Mouse (Mus musculus): ENCODE results near the gene Supt6. TPM values are rescaled to one million over a fixed set of nuclear protein-coding genes. Genes with fewer than 3 reads are reported as not detected.
"Not testable (repeated sequence)": the region's sequence is repeated elsewhere in the genome, so short reads cannot be mapped to it uniquely, and the experiment has no call there.

Gene Supt6
- polyA plus RNA-seq, 1 experiment from 2014 or later, result 30.3 TPM

- peak overlapping the region; percentile 71 for H3K4me3 ChIP-seq (replicated peaks)
- no peak for ATAC-seq
- H3K4me1 ChIP-seq (replicated peaks), result peaks cover 30% of the 10 kb centered on the region
- peak overlapping the region; percentile 91 for H3K27ac ChIP-seq
- H3K4me2 ChIP-seq (replicated peaks), result peak overlapping the region; percentile 72
- H3K9ac ChIP-seq (replicated peaks), result peak overlapping the region; percentile 89; the same call in 1 of the 2 replicates
- H3K36me3 ChIP-seq, result peaks cover 29% of the 10 kb centered on the region
- H3K27me3 ChIP-seq, result no peaks in the 10 kb centered on the region
- no peaks in the 10 kb centered on the region for H3K9me3 ChIP-seq
- 76% methylated on average over 6 of the region's 6 CpGs for WGBS
These were observed 55.7 kb downstream of the Supt6 start for GRCm38 (mm10) chr11:78190041-78190440.

DNA sequence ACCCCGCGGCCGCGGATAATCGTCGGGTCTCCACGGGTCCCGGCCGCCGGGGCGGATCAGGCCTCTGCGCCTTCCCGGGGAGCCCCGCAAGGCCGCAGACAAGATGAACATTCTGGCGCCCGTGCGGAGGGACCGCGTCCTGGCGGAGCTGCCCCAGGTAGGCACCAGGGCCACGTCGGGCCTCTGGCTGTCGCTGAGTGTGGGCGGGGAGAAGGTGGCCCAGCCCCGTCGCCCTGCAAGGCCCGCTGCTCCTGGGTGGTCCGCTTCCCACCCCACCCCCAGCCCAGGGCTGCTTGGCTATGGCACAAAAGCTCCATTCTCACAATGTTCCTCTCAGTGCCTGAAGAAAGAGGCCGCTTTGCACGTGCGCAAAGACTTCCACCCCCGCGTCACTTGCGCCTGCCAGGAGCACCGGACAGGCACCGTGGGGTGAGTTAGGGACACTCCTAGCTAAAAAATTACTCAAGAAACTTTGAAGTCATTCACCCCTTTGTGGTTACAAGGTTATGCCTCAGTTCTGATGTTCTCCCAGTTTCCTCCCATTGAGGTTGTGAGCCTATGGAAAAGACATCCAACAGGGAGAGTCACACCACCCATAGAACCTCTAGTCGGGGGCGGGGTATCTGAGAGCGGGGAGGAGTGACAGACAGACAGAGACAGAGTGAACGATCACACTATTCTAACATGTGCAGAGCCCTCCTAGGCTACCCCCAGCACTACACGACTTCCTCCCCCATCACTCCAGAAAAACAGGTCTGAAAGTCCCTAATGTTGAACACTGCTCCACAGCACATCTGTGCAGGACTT, 56.4 kb downstream of the Supt6 start:
- WGBS, result under 1% methylated on average over 42 of the region's 42 CpGs
- peak; percentile 82 for ATAC-seq
- Histone ChIP-seq H3K27me3 (no peaks in the 10 kb centered on the region), H3K9me3 (no peaks in the 10 kb centered on the region), H3K4me3 (replicated peaks) (peak overlapping the region; percentile 71), H3K36me3 (peaks cover 29% of the 10 kb centered on the region), H3K4me2 (replicated peaks) (peak overlapping the region; percentile 72), H3K4me1 (replicated peaks) (peaks cover 24% of the 10 kb centered on the region), H3K9ac (replicated peaks) (peak overlapping the region; percentile 89), H3K27ac (peak overlapping the region; percentile 91)

DNA sequence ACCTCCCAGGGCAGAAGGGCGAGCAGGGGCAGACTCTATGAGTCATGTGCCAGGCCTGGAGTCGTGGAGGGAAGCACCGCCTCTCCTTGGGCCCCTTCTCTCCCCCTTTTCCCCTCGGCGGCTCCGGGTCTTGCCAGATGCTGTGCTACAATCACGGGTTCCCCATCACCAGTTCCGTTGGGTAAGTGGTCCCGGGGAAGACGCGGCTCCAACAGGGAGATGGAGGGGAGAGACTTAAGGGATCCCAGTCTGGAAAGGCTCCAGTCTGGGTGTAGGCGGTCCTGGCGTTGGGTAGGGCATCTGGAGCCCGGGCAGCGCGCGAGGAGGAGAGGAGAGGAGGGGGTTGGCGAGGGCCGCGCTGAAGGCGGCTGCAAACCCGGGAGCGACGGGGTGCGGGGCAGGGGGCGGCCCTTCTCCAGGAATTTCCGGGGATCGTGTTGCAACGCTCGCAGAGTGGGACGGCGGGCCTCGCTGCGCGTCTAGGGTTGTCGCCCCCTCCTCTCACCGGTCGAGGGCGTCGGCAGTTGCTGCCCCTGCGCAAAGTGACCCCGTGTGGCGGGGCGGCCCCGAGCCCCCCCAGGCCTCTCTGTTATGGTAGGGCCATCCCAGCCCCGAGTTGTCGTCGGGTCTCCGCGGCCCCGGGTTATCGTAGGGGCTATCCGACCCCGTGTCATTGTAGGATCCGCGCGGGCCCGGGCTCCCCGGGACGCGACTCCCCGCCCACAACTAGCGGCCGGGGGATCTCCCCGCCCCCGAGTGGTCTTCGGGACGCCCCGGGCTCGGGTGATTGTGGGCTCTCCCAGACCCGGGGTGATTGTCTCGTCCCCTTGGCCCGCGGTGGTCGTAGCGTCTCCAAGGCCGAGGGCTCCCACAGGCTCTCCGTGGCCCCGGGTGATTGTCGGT, 57.2 kb downstream of the Supt6 start, which contains the start of gene Rab34:
Gene Rab34, plus strand, starts transcription at position 100 of the 903 bp plus-strand sequence.
- Histone ChIP-seq H3K4me3 (replicated peaks) (peak within 1 kb of the TSS; percentile 71), H3K9me3 (no peaks in the 10 kb centered on the region), H3K36me3 (peaks cover 28% of the 10 kb centered on the region), H3K4me2 (replicated peaks) (peak within 1 kb of the TSS; percentile 72), H3K4me1 (replicated peaks) (peaks cover 26% of the 10 kb centered on the region), H3K27ac (peak within 1 kb of the TSS; percentile 91), H3K27me3 (no peaks in the 10 kb centered on the region), H3K9ac (replicated peaks) (peak within 1 kb of the TSS; percentile 89)
- ATAC-seq, result peak; percentile 84
- under 1% methylated on average over 73 of the region's 80 CpGs for WGBS

DNA sequence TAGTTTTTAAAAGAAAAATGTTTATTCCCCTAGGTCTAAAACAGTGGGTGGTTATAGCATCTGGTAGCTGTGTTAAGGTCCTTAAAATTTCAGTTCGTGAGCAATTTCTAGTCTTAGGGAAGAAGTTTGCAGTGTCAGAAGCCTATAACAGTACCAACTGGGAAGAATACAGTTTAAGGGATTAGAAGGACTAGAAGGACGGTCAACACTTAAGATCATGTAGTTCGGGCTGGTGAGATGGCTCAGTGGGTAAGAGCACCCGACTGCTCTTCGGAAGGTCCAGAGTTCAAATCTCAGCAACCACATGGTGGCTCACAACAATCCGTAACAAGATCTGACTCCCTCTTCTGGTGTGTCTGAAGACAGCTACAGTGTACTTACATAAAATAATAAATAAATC, 61.1 kb downstream of the Supt6 start:
- not testable (repeated sequence) for H3K4me2 ChIP-seq (replicated peaks); H3K9ac ChIP-seq (replicated peaks); H3K4me3 ChIP-seq (replicated peaks); H3K9me3 ChIP-seq; ATAC-seq; H3K27ac ChIP-seq; H3K27me3 ChIP-seq
- peaks cover 45% of the 10 kb centered on the region for H3K4me1 ChIP-seq (replicated peaks)
- peaks cover 22% of the 10 kb centered on the region for H3K36me3 ChIP-seq
- 94% methylated on average over 6 of the region's 6 CpGs for WGBS

DNA sequence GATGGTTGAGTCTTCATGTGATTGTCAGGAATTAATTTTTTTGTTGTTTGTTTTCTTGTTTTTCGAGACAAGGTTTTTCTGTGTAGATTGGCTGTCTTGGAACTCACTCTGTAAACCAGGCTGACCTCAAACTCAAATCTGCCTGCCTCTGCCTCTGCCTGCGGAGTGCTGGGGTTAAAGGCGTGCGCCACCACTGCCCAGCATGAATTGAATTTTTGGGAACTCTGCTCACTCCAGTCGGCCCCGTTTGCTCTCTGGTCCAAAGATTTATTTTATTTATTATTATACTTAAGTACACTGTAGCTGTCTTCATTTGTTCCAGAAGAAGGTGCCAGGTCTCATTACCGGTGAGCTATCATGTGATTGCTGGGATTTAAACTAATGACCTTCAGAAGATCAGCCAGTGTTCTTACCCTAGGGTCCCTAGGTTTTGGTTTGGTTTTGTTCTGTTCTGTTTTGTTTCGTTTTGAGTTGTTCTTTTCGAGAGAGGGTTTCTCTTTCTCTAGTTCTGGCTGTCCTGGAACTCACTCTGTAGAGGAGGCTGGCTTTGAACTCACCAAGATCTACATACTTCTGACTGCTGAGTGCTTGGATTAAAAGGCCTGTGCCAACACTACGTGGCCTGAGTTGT, 61.8 kb downstream of the Supt6 start:
- H3K36me3 ChIP-seq, result peaks cover 27% of the 10 kb centered on the region
- H3K27ac ChIP-seq, result no peak overlapping the region
- no peaks in the 10 kb centered on the region for H3K9me3 ChIP-seq
- H3K27me3 ChIP-seq, result no peaks in the 10 kb centered on the region
- peak overlapping the region; percentile 44 for H3K4me2 ChIP-seq (replicated peaks)
- 56% methylated on average over 10 of the region's 10 CpGs for WGBS
- peak; percentile 13; the same call in 1 of the 2 replicates for ATAC-seq
- peak overlapping the region; percentile 81 for H3K4me3 ChIP-seq (replicated peaks)
- peaks cover 47% of the 10 kb centered on the region for H3K4me1 ChIP-seq (replicated peaks)
- H3K9ac ChIP-seq (replicated peaks), result peak overlapping the region; percentile 41; the same call in 1 of the 2 replicates

DNA sequence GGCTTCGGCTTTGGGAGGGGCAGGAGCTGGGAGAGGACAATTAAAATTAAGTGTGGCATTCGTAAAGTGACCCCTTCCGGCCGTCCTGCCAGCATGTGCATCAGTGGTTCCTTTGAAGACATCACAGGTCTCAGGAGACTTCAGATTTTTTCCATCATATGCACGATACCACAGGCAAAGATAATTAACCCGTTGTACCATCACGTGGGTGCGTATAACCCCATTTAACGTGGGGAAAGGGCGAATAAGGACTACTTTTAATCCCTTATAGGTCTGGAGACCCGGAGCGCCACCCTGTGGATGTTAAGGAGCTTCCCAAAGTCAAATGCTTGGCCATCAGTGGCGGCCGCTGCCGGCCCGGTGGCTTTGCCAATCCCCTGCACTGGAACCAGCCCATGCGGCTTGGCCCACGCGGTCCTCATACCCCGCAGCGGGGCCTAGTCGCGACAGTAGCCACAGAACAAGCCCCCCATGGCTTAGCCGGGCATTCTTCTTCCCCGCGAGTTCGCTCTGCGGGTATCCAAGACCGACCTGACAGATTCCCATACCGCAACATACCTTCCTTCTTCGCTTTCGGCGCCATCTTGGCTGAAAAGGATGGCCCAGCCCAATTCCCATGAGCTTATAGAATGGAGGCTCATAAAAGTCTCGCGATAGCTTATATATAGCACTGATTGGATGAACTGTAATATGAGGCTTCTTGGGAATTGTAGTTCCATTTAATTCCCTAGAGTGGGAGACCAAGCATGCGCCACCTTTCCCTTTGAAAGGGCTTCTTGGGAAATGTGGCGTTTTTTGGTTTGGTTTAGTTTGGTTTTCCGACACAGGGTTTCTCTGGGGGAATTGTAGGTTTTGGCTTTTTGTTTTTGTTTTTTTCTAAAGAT, 62.6 kb downstream of the Supt6 start, which contains the start of gene Rpl23a:
Gene Rpl23a, minus strand, starts transcription at position 624 of the 884 bp plus-strand sequence.
- WGBS, result under 1% methylated on average over 38 of the region's 38 CpGs
- H3K4me3 ChIP-seq (replicated peaks), result peak within 1 kb of the TSS; percentile 81
- no peaks in the 10 kb centered on the region for H3K9me3 ChIP-seq
- peak within 1 kb of the TSS; percentile 77 for H3K4me2 ChIP-seq (replicated peaks)
- H3K27ac ChIP-seq, result peak within 1 kb of the TSS; percentile 95
- H3K36me3 ChIP-seq, result peaks cover 27% of the 10 kb centered on the region
- H3K4me1 ChIP-seq (replicated peaks), result peaks cover 54% of the 10 kb centered on the region
- ATAC-seq, result peak; percentile 94
- H3K27me3 ChIP-seq, result no peaks in the 10 kb centered on the region
- peak within 1 kb of the TSS; percentile 90 for H3K9ac ChIP-seq (replicated peaks)

- Histone ChIP-seq H3K4me2 (replicated peaks) (peak overlapping the region; percentile 77), H3K27ac (peak overlapping the region; percentile 95; the same call in 1 of the 2 replicates), H3K4me1 (replicated peaks) (peaks cover 54% of the 10 kb centered on the region), H3K27me3 (no peaks in the 10 kb centered on the region; the same call in 1 of the 2 replicates), H3K36me3 (peaks cover 27% of the 10 kb centered on the region), H3K4me3 (replicated peaks) (peak overlapping the region; percentile 81), H3K9me3 (no peaks in the 10 kb centered on the region), H3K9ac (replicated peaks) (peak overlapping the region; percentile 90)
- 13% methylated on average over 7 of the region's 7 CpGs for WGBS
- ATAC-seq, result no peak
These were observed 63.3 kb downstream of the Supt6 start for GRCm38 (mm10) chr11:78182450-78182849.

DNA sequence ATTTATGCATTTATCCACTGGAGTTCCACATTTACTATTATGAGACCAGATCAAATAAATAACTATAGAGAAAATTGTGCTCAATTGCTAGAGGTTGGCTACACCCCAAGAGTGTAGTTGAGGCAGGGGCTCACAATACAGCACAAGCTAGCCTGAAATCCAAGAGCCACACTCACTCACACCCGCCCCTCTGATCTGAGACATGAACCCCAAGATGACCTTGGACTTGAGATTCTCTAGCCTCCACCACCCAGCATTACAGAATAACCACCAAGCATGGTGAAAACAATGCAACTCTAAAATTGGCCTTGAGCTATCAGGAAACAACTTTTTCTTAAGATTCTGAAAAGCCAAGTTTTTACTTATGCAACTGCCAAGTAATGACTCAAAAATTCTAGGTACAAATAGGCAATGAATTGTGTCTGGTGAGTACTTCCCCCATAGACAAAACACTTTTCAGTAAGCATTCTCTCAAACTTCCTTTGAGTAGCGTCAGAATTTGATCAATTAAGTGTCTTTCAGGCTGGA, 63.9 kb downstream of the Supt6 start:
- no peaks in the 10 kb centered on the region for H3K9me3 ChIP-seq
- peak overlapping the region; percentile 90 for H3K9ac ChIP-seq (replicated peaks)
- ATAC-seq, result no peak
- WGBS, result 56% methylated on average over 2 of the region's 2 CpGs
- H3K4me3 ChIP-seq (replicated peaks), result peak overlapping the region; percentile 81
- H3K27me3 ChIP-seq, result peaks cover 5% of the 10 kb centered on the region
- peaks cover 27% of the 10 kb centered on the region for H3K36me3 ChIP-seq
- no peak overlapping the region for H3K27ac ChIP-seq
- H3K4me2 ChIP-seq (replicated peaks), result peak overlapping the region; percentile 77
- peaks cover 59% of the 10 kb centered on the region for H3K4me1 ChIP-seq (replicated peaks)

- 82% methylated on average over 6 of the region's 6 CpGs for WGBS
- H3K9me3 ChIP-seq, result no peaks in the 10 kb centered on the region
- H3K27ac ChIP-seq, result no peak overlapping the region
- ATAC-seq, result no peak
- H3K4me1 ChIP-seq (replicated peaks), result peaks cover 68% of the 10 kb centered on the region
- no peak overlapping the region for H3K4me3 ChIP-seq (replicated peaks)
- peak overlapping the region; percentile 82; the same call in 1 of the 2 replicates for H3K4me2 ChIP-seq (replicated peaks)
- H3K36me3 ChIP-seq, result peaks cover 27% of the 10 kb centered on the region
- H3K27me3 ChIP-seq, result peaks cover 6% of the 10 kb centered on the region
- H3K9ac ChIP-seq (replicated peaks), result no peak overlapping the region
These were observed 65.6 kb downstream of the Supt6 start for GRCm38 (mm10) chr11:78180081-78180761.

DNA sequence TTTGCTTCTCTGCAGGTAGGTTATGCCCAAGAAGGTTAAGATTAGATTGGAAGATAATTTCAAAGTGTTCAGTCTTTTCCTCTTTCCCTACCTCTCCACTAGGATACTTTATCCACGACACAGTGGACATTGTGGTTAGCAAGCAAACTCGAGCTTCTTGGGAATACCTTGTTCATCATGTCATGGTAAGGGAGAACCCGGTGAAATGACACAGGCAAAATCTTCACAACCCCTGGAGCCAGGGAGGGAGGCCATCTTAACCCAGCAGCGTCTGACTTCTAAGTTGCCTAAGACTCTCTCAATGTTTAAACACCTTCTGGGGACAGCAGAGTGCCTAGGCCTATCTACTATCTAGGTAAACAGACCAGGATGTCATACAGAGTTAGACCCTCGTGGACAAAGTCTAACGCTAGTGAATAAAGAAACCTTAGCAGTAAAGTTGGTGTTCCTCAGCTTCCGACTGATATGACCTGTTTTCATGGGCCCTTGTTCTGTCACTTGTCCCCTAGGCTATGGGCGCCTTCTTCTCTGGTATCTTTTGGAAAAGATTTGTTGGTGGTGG, 66.3 kb downstream of the Supt6 start:
- no peak for ATAC-seq
- Histone ChIP-seq H3K9me3 (no peaks in the 10 kb centered on the region), H3K36me3 (peaks cover 27% of the 10 kb centered on the region), H3K9ac (replicated peaks) (peak overlapping the region; percentile 75; the same call in 1 of the 2 replicates), H3K4me2 (replicated peaks) (peak overlapping the region; percentile 82), H3K27ac (no peak overlapping the region), H3K4me3 (replicated peaks) (peak overlapping the region; percentile 62), H3K27me3 (peaks cover 6% of the 10 kb centered on the region), H3K4me1 (replicated peaks) (peaks cover 68% of the 10 kb centered on the region)
- WGBS, result 32% methylated on average over 8 of the region's 8 CpGs

All from midbrain, embryonic 13.5 days (tissue).